Comparison of ENCODE assay signal across 11 mouse cellular contexts in the genomic region with DNA sequence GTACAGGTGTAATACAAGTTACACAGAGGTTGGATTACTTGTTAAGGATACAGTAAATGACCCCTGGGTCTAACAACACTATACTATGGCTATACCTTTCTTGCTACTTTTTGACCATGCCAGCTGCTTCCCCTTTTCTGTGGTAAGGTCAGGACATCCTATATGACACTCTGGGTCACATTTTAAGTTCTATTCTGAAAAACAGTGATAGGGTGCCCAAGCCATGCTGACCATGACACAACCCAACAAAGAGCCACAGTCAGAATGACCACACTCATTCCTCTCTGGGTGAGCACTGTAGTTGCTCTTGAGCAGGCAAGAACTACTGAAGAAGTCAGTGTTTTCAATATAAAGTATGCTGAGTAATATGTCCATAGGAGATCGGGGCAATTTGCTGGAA.
"Had no signal": no experiment of that assay in that cellular context is flagged by ENCODE, and none has a peak within 500 bp of the region (broad histone marks: within the 10 kb centered on the region; RNA-seq: fewer than 3 reads in every experiment).

No protein-coding gene starts in this region.

- ATAC-seq: midbrain, embryonic 16.5 days had no signal

- DNase-seq: lung, adult 18-20 months; lung, embryonic 14.5 days; lung, postnatal 10 days; lung, postnatal 4 days; midbrain, embryonic 14.5 days; retina, postnatal 1 day; right cerebral cortex, adult 18-20 months; right cerebral cortex, postnatal 25 days; thymus, adult 2 months; thymus, postnatal 36 days had no signal
